Mouse (Mus musculus): ENCODE results near the gene Stip1. TPM values are rescaled to one million over a fixed set of nuclear protein-coding genes. Genes with fewer than 3 reads are reported as not detected.

Stip1 gene
- polyA plus RNA-seq, 1 experiment: 158 TPM

GRCm38 (mm10) chr19:7070775-7071174, 31.0 kb upstream of the Stip1 start:
- TF ChIP-seq CTCF (IDR thresholded peaks at IDR 0.05; ENCODE audit: borderline replicate concordance, extremely low read depth, insufficient read depth, insufficient read length): no peak
- TF ChIP-seq POLR2A (IDR thresholded peaks at IDR 0.05; ENCODE audit: borderline replicate concordance, extremely low read depth, insufficient read depth, insufficient read length, poor library complexity, severe bottlenecking): no peak
- DNase-seq (ENCODE audit: low read depth): no peak

GRCm38 (mm10) chr19:7069781-7070763, 30.3 kb upstream of the Stip1 start:
- DNase-seq (ENCODE audit: low read depth): peak; percentile 84
- TF ChIP-seq CTCF (IDR thresholded peaks at IDR 0.05; ENCODE audit: borderline replicate concordance, extremely low read depth, insufficient read depth, insufficient read length) (no peak), POLR2A (IDR thresholded peaks at IDR 0.05; ENCODE audit: borderline replicate concordance, extremely low read depth, insufficient read depth, insufficient read length, poor library complexity, severe bottlenecking) (no peak)

GRCm38 (mm10) chr19:7068661-7069531, 29.1 kb upstream of the Stip1 start:
- TF ChIP-seq CTCF (IDR thresholded peaks at IDR 0.05; ENCODE audit: borderline replicate concordance, extremely low read depth, insufficient read depth, insufficient read length) (peak; percentile 45; the same call in 1 of the 2 replicates), POLR2A (IDR thresholded peaks at IDR 0.05; ENCODE audit: borderline replicate concordance, extremely low read depth, insufficient read depth, insufficient read length, poor library complexity, severe bottlenecking) (no peak)
- peak; percentile 68 for DNase-seq (ENCODE audit: low read depth)

- no peak for TF ChIP-seq POLR2A (IDR thresholded peaks at IDR 0.05; ENCODE audit: borderline replicate concordance, extremely low read depth, insufficient read depth, insufficient read length, poor library complexity, severe bottlenecking)
- peak; percentile 94 for TF ChIP-seq CTCF (IDR thresholded peaks at IDR 0.05; ENCODE audit: borderline replicate concordance, extremely low read depth, insufficient read depth, insufficient read length)
- peak; percentile 92 for DNase-seq (ENCODE audit: low read depth)
Measured at GRCm38 (mm10) chr19:7068136-7068535, 28.4 kb upstream of the Stip1 start.

- no peak for DNase-seq (ENCODE audit: low read depth)
- TF ChIP-seq CTCF (IDR thresholded peaks at IDR 0.05; ENCODE audit: borderline replicate concordance, extremely low read depth, insufficient read depth, insufficient read length) (no peak), POLR2A (IDR thresholded peaks at IDR 0.05; ENCODE audit: borderline replicate concordance, extremely low read depth, insufficient read depth, insufficient read length, poor library complexity, severe bottlenecking) (no peak)
Measured at GRCm38 (mm10) chr19:7067344-7068050, 27.7 kb upstream of the Stip1 start.

- TF ChIP-seq POLR2A (IDR thresholded peaks at IDR 0.05; ENCODE audit: borderline replicate concordance, extremely low read depth, insufficient read depth, insufficient read length, poor library complexity, severe bottlenecking) (no peak), CTCF (IDR thresholded peaks at IDR 0.05; ENCODE audit: borderline replicate concordance, extremely low read depth, insufficient read depth, insufficient read length) (no peak)
- no peak for DNase-seq (ENCODE audit: low read depth)
Measured at GRCm38 (mm10) chr19:7066828-7067342, 27.1 kb upstream of the Stip1 start.

GRCm38 (mm10) chr19:7066034-7066827, 26.5 kb upstream of the Stip1 start:
- no peak for TF ChIP-seq POLR2A (IDR thresholded peaks at IDR 0.05; ENCODE audit: borderline replicate concordance, extremely low read depth, insufficient read depth, insufficient read length, poor library complexity, severe bottlenecking)
- no peak for TF ChIP-seq CTCF (IDR thresholded peaks at IDR 0.05; ENCODE audit: borderline replicate concordance, extremely low read depth, insufficient read depth, insufficient read length)

GRCm38 (mm10) chr19:7064571-7064970, 24.8 kb upstream of the Stip1 start:
- TF ChIP-seq CTCF (IDR thresholded peaks at IDR 0.05; ENCODE audit: borderline replicate concordance, extremely low read depth, insufficient read depth, insufficient read length): peak; percentile 100
- TF ChIP-seq POLR2A (IDR thresholded peaks at IDR 0.05; ENCODE audit: borderline replicate concordance, extremely low read depth, insufficient read depth, insufficient read length, poor library complexity, severe bottlenecking): no peak
- DNase-seq (ENCODE audit: low read depth): peak; percentile 90

More at GRCm38 (mm10) chr19:7066034-7066827, 26.5 kb upstream of the Stip1 start:
- peak; percentile 81 for DNase-seq (ENCODE audit: low read depth)

GRCm38 (mm10) chr19:7062916-7063315, 23.1 kb upstream of the Stip1 start:
- no peak for TF ChIP-seq CTCF (IDR thresholded peaks at IDR 0.05; ENCODE audit: borderline replicate concordance, extremely low read depth, insufficient read depth, insufficient read length)
- no peak for TF ChIP-seq POLR2A (IDR thresholded peaks at IDR 0.05; ENCODE audit: borderline replicate concordance, extremely low read depth, insufficient read depth, insufficient read length, poor library complexity, severe bottlenecking)

GRCm38 (mm10) chr19:7062110-7062509, 22.3 kb upstream of the Stip1 start:
- TF ChIP-seq CTCF (IDR thresholded peaks at IDR 0.05; ENCODE audit: borderline replicate concordance, extremely low read depth, insufficient read depth, insufficient read length): no peak
- no peak for TF ChIP-seq POLR2A (IDR thresholded peaks at IDR 0.05; ENCODE audit: borderline replicate concordance, extremely low read depth, insufficient read depth, insufficient read length, poor library complexity, severe bottlenecking)
- DNase-seq (ENCODE audit: low read depth): no peak

More at GRCm38 (mm10) chr19:7062916-7063315, 23.1 kb upstream of the Stip1 start:
- no peak for DNase-seq (ENCODE audit: low read depth)
